Comparison of ENCODE assay signal across 8 mouse cellular contexts in genomic region chr1:157047751-157048200, GRCm38 (mm10).
DNase-seq lines count a peak whose midpoint lies in the region; ATAC-seq and TF ChIP-seq lines count a peak whose summit lies in the region.

No protein-coding gene starts in this region.

- no peak overlapping the region for H3K4me3 ChIP-seq in layer of hippocampus, adult 2 months
- no peak overlapping the region for H3K4me3 ChIP-seq in bone marrow, adult 2 months (replicated peaks; ENCODE audit: control insufficient read depth, low read depth, low read length)
- no peak overlapping the region for H3K4me3 ChIP-seq in forebrain, embryonic 14.5 days (ENCODE audit: low read depth, low read length)
- no peak overlapping the region for H3K4me3 ChIP-seq in heart, embryonic 12.5 days

- no peak overlapping the region for H3K4me2 ChIP-seq in forebrain, embryonic 14.5 days (ENCODE audit: low read length)
- no peak overlapping the region for H3K4me2 ChIP-seq in heart, embryonic 12.5 days

- TF ChIP-seq POLR2A in bone marrow, adult 2 months (IDR thresholded peaks at IDR 0.05; ENCODE audit: borderline replicate concordance, control insufficient read depth, low read depth, low read length): no peak

- intact Hi-C loops in left cerebral cortex, postnatal 36 days (cut with DNase I): no loop called here

- no peak overlapping the region for H3K9ac ChIP-seq in forebrain, embryonic 14.5 days (ENCODE audit: low read length)
- no peak overlapping the region for H3K9ac ChIP-seq in heart, embryonic 12.5 days

- H3K27me3 ChIP-seq in forebrain, embryonic 14.5 days (replicated peaks; ENCODE audit: control insufficient read depth, insufficient read depth, low read length): 0 out of 2 replicates have a peak, but pooled peaks cover 3% of the 10 kb centered on the region
- no peaks in the 10 kb centered on the region for H3K27me3 ChIP-seq in heart, embryonic 12.5 days (replicated peaks)

- peak overlapping the region; percentile 48; the same call in 1 of the 2 replicates for H3K27ac ChIP-seq in layer of hippocampus, adult 2 months
- peak overlapping the region; percentile 70 for H3K27ac ChIP-seq in bone marrow, adult 2 months (ENCODE audit: control insufficient read depth, insufficient read depth, low read depth, low read length, poor library complexity)
- no peak overlapping the region for H3K27ac ChIP-seq in forebrain, embryonic 14.5 days (ENCODE audit: low read depth, low read length)
- H3K27ac ChIP-seq in heart, embryonic 12.5 days (ENCODE audit: poor library complexity, severe bottlenecking): no peak overlapping the region

- TF ChIP-seq CTCF in layer of hippocampus, adult 2 months (conservative IDR thresholded peaks at IDR 0.05): no peak
- no peak for TF ChIP-seq CTCF in bone marrow, adult 2 months (IDR thresholded peaks at IDR 0.05; ENCODE audit: control insufficient read depth, insufficient read depth, low read length)

- 38% methylated on average over 4 of the region's 4 CpGs for WGBS in bone marrow, adult 2 months
- 22% methylated on average over 4 of the region's 4 CpGs for WGBS in forebrain, embryonic 14.5 days
- WGBS in heart, embryonic 12.5 days: 77% methylated on average over 4 of the region's 4 CpGs

- peaks cover 7% of the 10 kb centered on the region for H3K4me1 ChIP-seq in bone marrow, adult 2 months (ENCODE audit: control insufficient read depth, insufficient read depth, low read length)
- peaks cover 24% of the 10 kb centered on the region for H3K4me1 ChIP-seq in forebrain, embryonic 14.5 days (ENCODE audit: control insufficient read depth, insufficient read depth, low read length)
- H3K4me1 ChIP-seq in heart, embryonic 12.5 days (replicated peaks): peaks cover 14% of the 10 kb centered on the region

- no peak for DNase-seq in layer of hippocampus, adult 2 months (ENCODE audit: low spot score in 2 of 2)
- DNase-seq in layer of hippocampus, postnatal 36 days: no peak
- DNase-seq in forebrain, embryonic 14.5 days (ENCODE audit: low spot score): peak; percentile 30
- DNase-seq in lung, postnatal 4 days: peak; percentile 51 to 69
- no peak for DNase-seq in cerebellum, postnatal 4 days (ENCODE audit: low spot score in 2 of 2)
- no peak for DNase-seq in left cerebral cortex, postnatal 36 days (ENCODE audit: low spot score in 2 of 2)

- H3K9me3 ChIP-seq in forebrain, embryonic 14.5 days (replicated peaks; ENCODE audit: control insufficient read depth, low read length): no peaks in the 10 kb centered on the region
- no peaks in the 10 kb centered on the region for H3K9me3 ChIP-seq in heart, embryonic 12.5 days (replicated peaks)

- ATAC-seq in forebrain, embryonic 14.5 days: peak; percentile 62
- ATAC-seq in heart, embryonic 12.5 days (ENCODE audit: insufficient number of reproducible peaks, low FRiP score): no peak

- H3K36me3 ChIP-seq in forebrain, embryonic 14.5 days (ENCODE audit: control insufficient read depth, insufficient read depth, low read length): no peaks in the 10 kb centered on the region
- no peaks in the 10 kb centered on the region for H3K36me3 ChIP-seq in heart, embryonic 12.5 days

Comparison
In these comparisons a context has a peak if more than half of its experiments do, and no peak if none do; other contexts are left out.
1. DNase-seq: peak in forebrain, embryonic 14.5 days (single experiment) and lung, postnatal 4 days (2 of 2); none in layer of hippocampus, adult 2 months (0 of 2), layer of hippocampus, postnatal 36 days (0 of 2), cerebellum, postnatal 4 days (0 of 2) and left cerebral cortex, postnatal 36 days (0 of 2).
2. H3K27ac ChIP-seq: peak in layer of hippocampus, adult 2 months (single experiment) and bone marrow, adult 2 months (single experiment); none in forebrain, embryonic 14.5 days (single experiment) and heart, embryonic 12.5 days (single experiment).